Mouse (Mus musculus) granulocyte monocyte progenitor cell, adult 5-6 weeks (primary cell): Measurements from ENCODE around the gene Upk1a. TPM values are rescaled to one million over a fixed set of nuclear protein-coding genes. Genes with fewer than 3 reads are reported as not detected.

Experiments used
- total RNA-seq, 2 experiments: library from RNA; stranded (forward) in 1 of 2; stranded (reverse) in 1 of 2; fragments of 200-712, 200-1000 nt in 1 of 2; fragments of >200 nt in 1 of 2; fragmentation: Nextera tagmentation in 1 of 2; gene quantifications; 2 replicates each; pipeline ENCODE4 v1.2.3; 2014 to 2017

Upk1a gene
- total RNA-seq, 2 experiments from 2014 or later, result not detected

Other genes with a start within 250 kb of the Upk1a start
Only the 30 nearest of the 32 such genes appear.
- gene Tyrobp, start 199.1 kb downstream of the Upk1a start, total RNA-seq (2014; fragmentation: Nextera tagmentation), result 665 and 703 TPM in 2 replicates
- 270 and 287 TPM in 2 replicates for gene Tyrobp, start 199.1 kb downstream of the Upk1a start, total RNA-seq (2017)
- gene Hcst, start 193.0 kb downstream of the Upk1a start, total RNA-seq (2014; fragmentation: Nextera tagmentation), result 64.6 and 70.7 TPM in 2 replicates
- 9.0 and 31.6 TPM in 2 replicates for gene Hcst, start 193.0 kb downstream of the Upk1a start, total RNA-seq (2017)
- gene Nfkbid, start 191.1 kb downstream of the Upk1a start, total RNA-seq (2014; fragmentation: Nextera tagmentation), result 16.0 and 16.3 TPM in 2 replicates
- gene Nfkbid, start 191.1 kb downstream of the Upk1a start, total RNA-seq (2017), result 6.8 and 15.1 TPM in 2 replicates
- not detected in 2 replicates for gene Aplp1, start 167.3 kb downstream of the Upk1a start, total RNA-seq (2014; fragmentation: Nextera tagmentation)
- gene Aplp1, start 167.3 kb downstream of the Upk1a start, total RNA-seq (2017), result not detected in 2 replicates
- gene Kirrel2, start 155.2 kb downstream of the Upk1a start, total RNA-seq (2014; fragmentation: Nextera tagmentation), result not detected in 2 replicates
- not detected in 2 replicates for gene Kirrel2, start 155.2 kb downstream of the Upk1a start, total RNA-seq (2017)
- not detected in 2 replicates for gene Nphs1, start 154.5 kb downstream of the Upk1a start, total RNA-seq (2014; fragmentation: Nextera tagmentation)
- 0.56 and 0.57 TPM in 2 replicates for gene Nphs1, start 154.5 kb downstream of the Upk1a start, total RNA-seq (2017)
- 2.2 TPM in 1 of 2 replicates, not detected in the other for gene Prodh2, start 119.2 kb downstream of the Upk1a start, total RNA-seq (2014; fragmentation: Nextera tagmentation)
- gene Prodh2, start 119.2 kb downstream of the Upk1a start, total RNA-seq (2017), result not detected in 2 replicates
- gene Arhgap33, start 77.8 kb downstream of the Upk1a start, total RNA-seq (2014; fragmentation: Nextera tagmentation), result 7.0 and 8.6 TPM in 2 replicates
- gene Arhgap33, start 77.8 kb downstream of the Upk1a start, total RNA-seq (2017), result 3.7 and 3.8 TPM in 2 replicates
- gene Hspb6, start 60.7 kb downstream of the Upk1a start, total RNA-seq (2014; fragmentation: Nextera tagmentation), result 3.8 and 14.9 TPM in 2 replicates
- 3.6 and 3.9 TPM in 2 replicates for gene Hspb6, start 60.7 kb downstream of the Upk1a start, total RNA-seq (2017)
- gene Proser3, start 60.5 kb downstream of the Upk1a start, total RNA-seq (2014; fragmentation: Nextera tagmentation), result 7.3 and 15.8 TPM in 2 replicates
- 2.8 and 9.2 TPM in 2 replicates for gene Proser3, start 60.5 kb downstream of the Upk1a start, total RNA-seq (2017)
- 45.4 and 96.9 TPM in 2 replicates for gene Lin37, start 53.0 kb downstream of the Upk1a start, total RNA-seq (2014; fragmentation: Nextera tagmentation)
- gene Lin37, start 53.0 kb downstream of the Upk1a start, total RNA-seq (2017), result 23.5 and 25.3 TPM in 2 replicates
- 26.3 and 38.5 TPM in 2 replicates for gene U2af1l4, start 49.5 kb downstream of the Upk1a start, total RNA-seq (2014; fragmentation: Nextera tagmentation)
- gene U2af1l4, start 49.5 kb downstream of the Upk1a start, total RNA-seq (2017), result 58.6 and 87.2 TPM in 2 replicates
- gene Gm49396, start 49.5 kb downstream of the Upk1a start, total RNA-seq (2014; fragmentation: Nextera tagmentation), result 5.2 and 12.5 TPM in 2 replicates
- 5.1 and 6.3 TPM in 2 replicates for gene Gm49396, start 49.5 kb downstream of the Upk1a start, total RNA-seq (2017)
- gene Psenen, start 49.2 kb downstream of the Upk1a start, total RNA-seq (2014; fragmentation: Nextera tagmentation), result 218 and 221 TPM in 2 replicates
- gene Psenen, start 49.2 kb downstream of the Upk1a start, total RNA-seq (2017), result 156 and 184 TPM in 2 replicates
- 4.9 and 10.6 TPM in 2 replicates for gene Igflr1, start 47.4 kb downstream of the Upk1a start, total RNA-seq (2014; fragmentation: Nextera tagmentation)
- gene Igflr1, start 47.4 kb downstream of the Upk1a start, total RNA-seq (2017), result 0.34 TPM in 1 of 2 replicates, not detected in the other
- gene Kmt2b, start 24.1 kb downstream of the Upk1a start, total RNA-seq (2014; fragmentation: Nextera tagmentation), result 48.1 and 64.3 TPM in 2 replicates
- gene Kmt2b, start 24.1 kb downstream of the Upk1a start, total RNA-seq (2017), result 5.9 and 9.5 TPM in 2 replicates
- not detected in 2 replicates for gene Zbtb32, start 13.9 kb downstream of the Upk1a start, total RNA-seq (2014; fragmentation: Nextera tagmentation)
- not detected in 2 replicates for gene Zbtb32, start 13.9 kb downstream of the Upk1a start, total RNA-seq (2017)
- gene Cox6b1, start 13.3 kb upstream of the Upk1a start, total RNA-seq (2014; fragmentation: Nextera tagmentation), result 436 and 560 TPM in 2 replicates
- 470 and 484 TPM in 2 replicates for gene Cox6b1, start 13.3 kb upstream of the Upk1a start, total RNA-seq (2017)
- gene Etv2, start 23.0 kb upstream of the Upk1a start, total RNA-seq (2014; fragmentation: Nextera tagmentation), result not detected in 2 replicates
- not detected in 2 replicates for gene Etv2, start 23.0 kb upstream of the Upk1a start, total RNA-seq (2017)
- 45.7 and 57.1 TPM in 2 replicates for gene Rbm42, start 37.5 kb upstream of the Upk1a start, total RNA-seq (2014; fragmentation: Nextera tagmentation)
- 38.3 and 48.0 TPM in 2 replicates for gene Rbm42, start 37.5 kb upstream of the Upk1a start, total RNA-seq (2017)
- 39.1 and 43.7 TPM in 2 replicates for gene Haus5, start 52.1 kb upstream of the Upk1a start, total RNA-seq (2014; fragmentation: Nextera tagmentation)
- gene Haus5, start 52.1 kb upstream of the Upk1a start, total RNA-seq (2017), result 18.4 and 33.2 TPM in 2 replicates
- gene Pmis2, start 58.8 kb upstream of the Upk1a start, total RNA-seq (2014; fragmentation: Nextera tagmentation), result not detected in 2 replicates
- gene Pmis2, start 58.8 kb upstream of the Upk1a start, total RNA-seq (2017), result not detected in 2 replicates
- gene 2200002J24Rik, start 86.1 kb upstream of the Upk1a start, total RNA-seq (2014; fragmentation: Nextera tagmentation), result not detected in 2 replicates
- not detected in 2 replicates for gene 2200002J24Rik, start 86.1 kb upstream of the Upk1a start, total RNA-seq (2017)
- gene Atp4a, start 99.4 kb upstream of the Upk1a start, total RNA-seq (2014; fragmentation: Nextera tagmentation), result 1.5 TPM in 1 of 2 replicates, not detected in the other
- gene Atp4a, start 99.4 kb upstream of the Upk1a start, total RNA-seq (2017), result 0.22 and 3.5 TPM in 2 replicates
- gene Tmem147, start 116.7 kb upstream of the Upk1a start, total RNA-seq (2014; fragmentation: Nextera tagmentation), result 160 and 219 TPM in 2 replicates
- gene Tmem147, start 116.7 kb upstream of the Upk1a start, total RNA-seq (2017), result 71.5 and 106 TPM in 2 replicates
- not detected in 2 replicates for gene Gapdhs, start 130.8 kb upstream of the Upk1a start, total RNA-seq (2014; fragmentation: Nextera tagmentation)
- gene Gapdhs, start 130.8 kb upstream of the Upk1a start, total RNA-seq (2017), result not detected in 2 replicates
- gene Sbsn, start 138.6 kb upstream of the Upk1a start, total RNA-seq (2014; fragmentation: Nextera tagmentation), result 2.4 and 3.7 TPM in 2 replicates
- 1.2 TPM in 1 of 2 replicates, not detected in the other for gene Sbsn, start 138.6 kb upstream of the Upk1a start, total RNA-seq (2017)
- 68.4 and 69.3 TPM in 2 replicates for gene Dmkn, start 150.9 kb upstream of the Upk1a start, total RNA-seq (2014; fragmentation: Nextera tagmentation)
- gene Dmkn, start 150.9 kb upstream of the Upk1a start, total RNA-seq (2017), result 81.3 and 133 TPM in 2 replicates
- gene Krtdap, start 175.0 kb upstream of the Upk1a start, total RNA-seq (2014; fragmentation: Nextera tagmentation), result not detected in 2 replicates
- gene Krtdap, start 175.0 kb upstream of the Upk1a start, total RNA-seq (2017), result not detected in 2 replicates
- 6.5 and 17.9 TPM in 2 replicates for gene Ffar2, start 210.9 kb upstream of the Upk1a start, total RNA-seq (2014; fragmentation: Nextera tagmentation)
- gene Ffar2, start 210.9 kb upstream of the Upk1a start, total RNA-seq (2017), result 23.4 and 26.4 TPM in 2 replicates